Mouse (Mus musculus) E14TG2a.4 (cell line): ENCODE measurements around the gene Ccr1.

ENCODE experiments used
- H3K27me3 ChIP-seq: 2 replicates; pipeline ENCODE4 v1.6.1; 2014; ENCODE audit warnings: low read length, control low read depth; ENCODE audit not compliant: insufficient read depth
- H3K36me3 ChIP-seq: 2 replicates; pipeline ENCODE4 v1.6.1; 2014; ENCODE audit warnings: low read length, control low read depth; ENCODE audit not compliant: insufficient read depth
- H3K4me1 ChIP-seq: replicated peaks from 2 replicates; pipeline ENCODE4 v1.6.1; 2014; ENCODE audit warnings: low read depth, low read length, control low read depth
- H3K4me3 ChIP-seq: replicated peaks from 2 replicates; pipeline ENCODE4 v1.5.1; 2014; ENCODE audit warnings: mild to moderate bottlenecking, low read length
- H3K9me3 ChIP-seq: 2 replicates; pipeline ENCODE4 v1.6.1; 2014; ENCODE audit warnings: low read length, control low read depth
- CTCF ChIP-seq: conservative IDR thresholded peaks from 2 replicates; pipeline ENCODE4 v1.5.1; 2014; ENCODE audit warnings: low read length
- NANOG ChIP-seq: IDR thresholded peaks from 2 replicates; pipeline ENCODE4 v1.6.1; 2014; ENCODE audit warnings: borderline replicate concordance, low read length, mixed read lengths
- POU5F1 ChIP-seq: IDR thresholded peaks from 2 replicates; pipeline ENCODE4 v1.6.1; 2014; ENCODE audit warnings: low read length, borderline replicate concordance

Ccr1 gene

GRCm38 (mm10) chr9:123968290-123968912, at the start of gene Ccr1:
Gene Ccr1 (minus strand): TSS chr9:123968692.
- Histone ChIP-seq H3K27me3 (no peaks in the 10 kb centered on the region), H3K9me3 (no peaks in the 10 kb centered on the region), H3K36me3 (no peaks in the 10 kb centered on the region), H3K4me1 (no peaks in the 10 kb centered on the region), H3K4me3 (no peak within 1 kb of the TSS)
- TF ChIP-seq CTCF = no peak
- no peak for TF ChIP-seq POU5F1
- TF ChIP-seq NANOG = no peak

DNA sequence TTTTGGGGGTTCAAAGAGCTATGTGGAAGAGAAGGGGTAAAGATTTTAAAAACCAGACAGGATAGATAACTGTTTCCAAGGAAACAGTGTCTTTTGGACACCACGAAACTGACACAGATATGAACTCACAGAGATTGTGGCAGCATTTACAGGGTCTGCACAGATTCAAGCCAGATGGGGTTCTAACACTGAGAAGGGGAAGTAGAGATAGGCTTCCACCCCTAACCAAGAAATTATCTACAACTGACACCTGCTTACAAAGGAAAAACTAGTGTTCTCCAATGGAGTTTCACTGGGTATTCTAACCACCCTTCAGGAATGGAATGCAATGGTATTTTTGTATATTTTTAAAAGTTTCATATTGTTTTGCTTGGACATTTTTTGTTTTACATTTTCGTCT, 47.6 kb upstream of the Ccr1 start:
- no peaks in the 10 kb centered on the region for H3K9me3 ChIP-seq
- no peak overlapping the region for H3K4me3 ChIP-seq
- TF ChIP-seq NANOG = no peak
- no peak for TF ChIP-seq POU5F1
- TF ChIP-seq CTCF = no peak
- H3K4me1 ChIP-seq = no peaks in the 10 kb centered on the region
- H3K36me3 ChIP-seq = no peaks in the 10 kb centered on the region
- H3K27me3 ChIP-seq = no peaks in the 10 kb centered on the region

- TF ChIP-seq NANOG (no peak), POU5F1 (no peak), CTCF (no peak)
- Histone ChIP-seq H3K27me3 (no peaks in the 10 kb centered on the region), H3K4me1 (no peaks in the 10 kb centered on the region), H3K9me3 (no peaks in the 10 kb centered on the region), H3K36me3 (no peaks in the 10 kb centered on the region), H3K4me3 (no peak overlapping the region)
Measured at GRCm38 (mm10) chr9:124014985-124015652, 46.6 kb upstream of the Ccr1 start.

- no peak overlapping the region for H3K4me3 ChIP-seq
- no peaks in the 10 kb centered on the region for H3K27me3 ChIP-seq
- no peaks in the 10 kb centered on the region for H3K9me3 ChIP-seq
- H3K36me3 ChIP-seq = no peaks in the 10 kb centered on the region
- H3K4me1 ChIP-seq = no peaks in the 10 kb centered on the region
- TF ChIP-seq POU5F1 (no peak), CTCF (no peak), NANOG (no peak)
Measured at GRCm38 (mm10) chr9:124013270-124013669, 44.8 kb upstream of the Ccr1 start.

- TF ChIP-seq POU5F1 (no peak), NANOG (no peak), CTCF (no peak)
- H3K9me3 ChIP-seq = no peaks in the 10 kb centered on the region
Measured at GRCm38 (mm10) chr9:124012691-124013090, 44.2 kb upstream of the Ccr1 start.

GRCm38 (mm10) chr9:123999784-124000183, 31.3 kb upstream of the Ccr1 start:
- no peaks in the 10 kb centered on the region for H3K36me3 ChIP-seq
- H3K9me3 ChIP-seq = peaks cover 5% of the 10 kb centered on the region
- H3K4me3 ChIP-seq = no peak overlapping the region
- TF ChIP-seq POU5F1 = no peak
- no peak for TF ChIP-seq CTCF
- no peaks in the 10 kb centered on the region for H3K4me1 ChIP-seq
- no peaks in the 10 kb centered on the region for H3K27me3 ChIP-seq

More at GRCm38 (mm10) chr9:124012691-124013090, 44.2 kb upstream of the Ccr1 start:
- H3K4me1 ChIP-seq = no peaks in the 10 kb centered on the region
- H3K4me3 ChIP-seq = no peak overlapping the region
- H3K36me3 ChIP-seq = no peaks in the 10 kb centered on the region
- H3K27me3 ChIP-seq = no peaks in the 10 kb centered on the region

GRCm38 (mm10) chr9:123997719-123998118, 29.2 kb upstream of the Ccr1 start:
- TF ChIP-seq POU5F1 (no peak), CTCF (no peak), NANOG (no peak)
- no peaks in the 10 kb centered on the region for H3K36me3 ChIP-seq
- no peaks in the 10 kb centered on the region for H3K27me3 ChIP-seq

GRCm38 (mm10) chr9:123991312-123991906, 22.9 kb upstream of the Ccr1 start:
- H3K36me3 ChIP-seq = no peaks in the 10 kb centered on the region
- no peaks in the 10 kb centered on the region for H3K9me3 ChIP-seq
- no peak overlapping the region for H3K4me3 ChIP-seq
- no peaks in the 10 kb centered on the region for H3K4me1 ChIP-seq
- no peaks in the 10 kb centered on the region for H3K27me3 ChIP-seq
- TF ChIP-seq POU5F1 = no peak
- no peak for TF ChIP-seq NANOG
- TF ChIP-seq CTCF = no peak

More at GRCm38 (mm10) chr9:123997719-123998118, 29.2 kb upstream of the Ccr1 start:
- Histone ChIP-seq H3K4me1 (no peaks in the 10 kb centered on the region), H3K9me3 (no peaks in the 10 kb centered on the region), H3K4me3 (no peak overlapping the region)
